Mouse (Mus musculus): ENCODE data around the gene Arl6ip6.

- TF ChIP-seq MYC (IDR thresholded peaks at IDR 0.05; ENCODE audit: low read depth, low read length) (no peak), POLR2A (IDR thresholded peaks at IDR 0.05; ENCODE audit: control insufficient read depth in 1 of 2, insufficient read depth in 1 of 2, low read depth in 1 of 2, low read length in 2 of 2, poor library complexity in 1 of 2) (no peak), MAZ (IDR thresholded peaks at IDR 0.05; ENCODE audit: low read depth, low read length) (no peak)
Measured at GRCm38 (mm10) chr2:53178966-53179365, 12.6 kb upstream of the Arl6ip6 start.

Data from MEL (cell line).